19 mouse cellular contexts compared by ENCODE assay signal in the genomic region with DNA sequence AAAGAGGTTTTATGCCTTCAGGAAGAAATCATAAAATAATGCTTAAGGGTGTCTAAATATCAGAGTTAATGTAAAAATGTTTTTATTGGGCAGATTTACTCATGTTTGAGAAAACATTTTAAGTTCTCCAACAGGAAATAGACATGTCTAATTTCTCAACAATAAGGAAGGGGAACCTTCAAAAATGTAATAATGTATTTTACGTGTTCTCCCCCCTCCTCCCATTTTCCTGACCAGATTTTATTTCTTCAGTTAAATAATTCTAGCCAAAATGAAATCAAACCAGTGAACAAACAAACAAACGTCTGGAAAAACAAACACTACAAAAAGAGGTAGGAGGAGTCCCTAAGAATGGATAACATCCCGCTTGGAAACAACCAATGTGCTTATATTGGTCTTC. TPM values are rescaled to one million over a fixed set of nuclear protein-coding genes. Genes with fewer than 3 reads are reported as not detected.
A peak's percentile ranks its signal among the peaks of the same experiment; 100 is the strongest.
DNase-seq lines count a peak whose midpoint lies in the region; ATAC-seq and TF ChIP-seq lines count a peak whose summit lies in the region.
"Had no signal": no experiment of that assay in that cellular context is flagged by ENCODE, and none has a peak within 500 bp of the region (broad histone marks: within the 10 kb centered on the region; RNA-seq: fewer than 3 reads in every experiment).

No protein-coding gene starts in this region.

- ATAC-seq in midbrain, embryonic 11.5 days (ENCODE audit: low FRiP score) = no peak
- ATAC-seq in midbrain, embryonic 16.5 days = no peak
- ATAC-seq: forebrain, embryonic 14.5 days had no signal

- no peak overlapping the region for H3K9ac ChIP-seq in heart, adult 2 months (ENCODE audit: low read depth, low read length)
- no peak overlapping the region for H3K9ac ChIP-seq in midbrain, embryonic 11.5 days (ENCODE audit: low read length)
- no peak overlapping the region for H3K9ac ChIP-seq in midbrain, embryonic 16.5 days (ENCODE audit: low read depth, low read length)
- H3K9ac ChIP-seq: embryonic facial prominence, embryonic 13.5 days; embryonic facial prominence, embryonic 15.5 days; forebrain, embryonic 12.5 days had no signal

- no peak overlapping the region for H3K4me2 ChIP-seq in midbrain, embryonic 11.5 days
- no peak overlapping the region for H3K4me2 ChIP-seq in midbrain, embryonic 16.5 days (ENCODE audit: low read length)
- H3K4me2 ChIP-seq: embryonic facial prominence, embryonic 13.5 days; embryonic facial prominence, embryonic 15.5 days; forebrain, embryonic 12.5 days had no signal

- H3K27me3 ChIP-seq in heart, adult 2 months (ENCODE audit: control insufficient read depth, insufficient read depth, low read length) = no peaks in the 10 kb centered on the region
- H3K27me3 ChIP-seq in midbrain, embryonic 11.5 days (ENCODE audit: control insufficient read depth, insufficient read depth, low read length) = no peaks in the 10 kb centered on the region
- H3K27me3 ChIP-seq in midbrain, embryonic 16.5 days (ENCODE audit: control insufficient read depth, insufficient read depth, low read depth, low read length) = no peaks in the 10 kb centered on the region
- H3K27me3 ChIP-seq: embryonic facial prominence, embryonic 13.5 days; embryonic facial prominence, embryonic 15.5 days; forebrain, embryonic 12.5 days had no signal

- TF ChIP-seq EP300 in heart, adult 2 months (IDR thresholded peaks at IDR 0.05; ENCODE audit: insufficient read depth, low read depth, low read length) = no peak

- no peak for TF ChIP-seq CTCF in heart, adult 2 months (IDR thresholded peaks at IDR 0.05)

- no peaks in the 10 kb centered on the region for H3K79me2 ChIP-seq in heart, adult 2 months (replicated peaks; ENCODE audit: control insufficient read depth, insufficient read depth, low read length)

- WGBS in heart, adult 2 months = 51% methylated on average over 3 of the region's 3 CpGs
- WGBS in midbrain, embryonic 11.5 days = 64% methylated on average over 3 of the region's 3 CpGs
- 60% methylated on average over 3 of the region's 3 CpGs for WGBS in midbrain, embryonic 16.5 days

- H3K27ac ChIP-seq in heart, adult 2 months = peak overlapping the region; percentile 36; the same call in 1 of the 2 replicates
- no peak overlapping the region for H3K27ac ChIP-seq in midbrain, embryonic 11.5 days (ENCODE audit: low read depth, low read length)
- no peak overlapping the region for H3K27ac ChIP-seq in midbrain, embryonic 16.5 days (ENCODE audit: low read length)
- H3K27ac ChIP-seq: embryonic facial prominence, embryonic 13.5 days; embryonic facial prominence, embryonic 15.5 days; forebrain, embryonic 10.5 days; forebrain, embryonic 12.5 days had no signal

- no peak for TF ChIP-seq POLR2A in heart, adult 2 months (IDR thresholded peaks at IDR 0.05; ENCODE audit: insufficient read depth, low read depth, low read length)

- peaks cover 1% of the 10 kb centered on the region; the same call in 1 of the 2 replicates for H3K4me1 ChIP-seq in heart, adult 2 months (ENCODE audit: control insufficient read depth, insufficient read depth, low read length)
- H3K4me1 ChIP-seq in midbrain, embryonic 11.5 days (ENCODE audit: control insufficient read depth, insufficient read depth, low read length) = no peaks in the 10 kb centered on the region
- H3K4me1 ChIP-seq in midbrain, embryonic 16.5 days (ENCODE audit: control insufficient read depth, insufficient read depth, low read length) = peaks cover 5% of the 10 kb centered on the region
- H3K4me1 ChIP-seq: embryonic facial prominence, embryonic 13.5 days; embryonic facial prominence, embryonic 15.5 days; forebrain, embryonic 10.5 days; forebrain, embryonic 12.5 days had no signal

- intact Hi-C loops in heart, adult 2 months (cut with DNase I) = loop anchor here (2.0 to 10.0 kb wide), 6 partner anchors 274 to 1807 kb away; no protein-coding TSS in a partner anchor

- no peaks in the 10 kb centered on the region for H3K9me3 ChIP-seq in midbrain, embryonic 11.5 days (ENCODE audit: control insufficient read depth, low read length)
- H3K9me3 ChIP-seq in midbrain, embryonic 16.5 days (replicated peaks; ENCODE audit: control insufficient read depth, low read length, poor library complexity, severe bottlenecking) = no peaks in the 10 kb centered on the region
- H3K9me3 ChIP-seq: embryonic facial prominence, embryonic 13.5 days; embryonic facial prominence, embryonic 15.5 days; forebrain, embryonic 10.5 days; forebrain, embryonic 12.5 days had no signal

- H3K36me3 ChIP-seq in heart, adult 2 months (ENCODE audit: control insufficient read depth, insufficient read depth, low read length) = no peaks in the 10 kb centered on the region
- no peaks in the 10 kb centered on the region for H3K36me3 ChIP-seq in midbrain, embryonic 11.5 days (ENCODE audit: control insufficient read depth, insufficient read depth, low read length)
- H3K36me3 ChIP-seq in midbrain, embryonic 16.5 days (ENCODE audit: control insufficient read depth, insufficient read depth, low read length) = no peaks in the 10 kb centered on the region
- H3K36me3 ChIP-seq: embryonic facial prominence, embryonic 13.5 days; embryonic facial prominence, embryonic 15.5 days; forebrain, embryonic 10.5 days; forebrain, embryonic 12.5 days had no signal

- no peak for DNase-seq in heart, adult 2 months
- no peak for DNase-seq in heart, adult 8-10 months (ENCODE audit: low spot score)
- DNase-seq in midbrain, embryonic 11.5 days (ENCODE audit: low spot score, missing footprints) = peak; percentile 74
- no peak for DNase-seq in right cerebral cortex, adult 2 months (ENCODE audit: low spot score in 2 of 2)
- DNase-seq: adrenal gland, postnatal 10 days; adrenal gland, postnatal 25 days; cerebellum, adult 11 months; cerebellum, adult 18-20 months; cerebellum, adult 8-10 months; cerebellum, adult 9-11 months; cerebellum, postnatal 36 days; embryo, embryonic 11 days had no signal

- no peak overlapping the region for H3K4me3 ChIP-seq in heart, adult 2 months
- H3K4me3 ChIP-seq in midbrain, embryonic 11.5 days (ENCODE audit: low read depth, low read length) = no peak overlapping the region
- H3K4me3 ChIP-seq in midbrain, embryonic 16.5 days (ENCODE audit: low read depth, low read length) = no peak overlapping the region
- H3K4me3 ChIP-seq: embryonic facial prominence, embryonic 13.5 days; embryonic facial prominence, embryonic 15.5 days; erythroblast, embryonic 14.5 days; forebrain, embryonic 10.5 days; forebrain, embryonic 12.5 days had no signal

RNA-seq across cellular contexts. Expression of gene Akr1e1, which starts 54.4 kb away (rescaled TPM):
- 10 to 100 TPM; 17.1 to 17.9 TPM for total RNA-seq in heart, adult 2 months (2021)
- 4.9 and 8.2 TPM in 2 replicates for polyA plus RNA-seq in heart, adult 2 months (2012; rRNA removed)
- 10 to 100 TPM; 19.4 to 21.2 (median 21.0) TPM for total RNA-seq in heart, adult 8-10 months (2022)
- polyA plus RNA-seq in midbrain, embryonic 11.5 days (2014; fragmentation: Nextera tagmentation; extraction: Ambion mirVana) = 53.6 and 55.1 TPM in 2 replicates
- polyA plus RNA-seq in midbrain, embryonic 16.5 days (2015; fragmentation: Nextera tagmentation; extraction: Ambion mirVana) = 41.2 and 42.3 TPM in 2 replicates
